Mouse (Mus musculus) T-helper 2 cell (primary cell): Measurements from ENCODE around the gene Tpm3.

Experiments
- in situ Hi-C: fragments of 300-600 bp; cut with MboI, MseI; formaldehyde crosslinking; loops from one replicate; pipeline ENCODE4 v1.15.1; 2025; ENCODE audit warnings: high pct_unique_total_duplicates

Tpm3 gene

DNA sequence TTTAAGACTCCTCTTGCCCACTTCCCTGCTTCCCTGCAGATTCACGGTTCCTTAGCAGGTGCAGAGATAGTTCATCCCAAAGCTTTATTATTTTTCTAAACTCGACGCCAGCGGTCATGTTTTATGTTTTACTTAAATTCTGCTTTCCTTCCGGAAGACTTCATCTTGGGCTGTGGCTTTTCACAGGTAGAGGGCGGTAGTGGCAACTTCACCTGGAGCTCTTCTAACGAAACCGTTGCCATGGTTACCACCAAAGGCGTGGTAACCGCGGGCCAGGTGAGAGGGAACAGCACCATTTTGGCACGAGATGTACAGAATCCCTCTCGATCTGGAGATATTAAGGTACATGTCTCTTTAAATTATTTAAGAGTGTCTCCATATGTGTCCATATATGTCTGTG is 64.2 kb downstream of the Tpm3 start:
- in situ Hi-C loops, result no loop called here

DNA sequence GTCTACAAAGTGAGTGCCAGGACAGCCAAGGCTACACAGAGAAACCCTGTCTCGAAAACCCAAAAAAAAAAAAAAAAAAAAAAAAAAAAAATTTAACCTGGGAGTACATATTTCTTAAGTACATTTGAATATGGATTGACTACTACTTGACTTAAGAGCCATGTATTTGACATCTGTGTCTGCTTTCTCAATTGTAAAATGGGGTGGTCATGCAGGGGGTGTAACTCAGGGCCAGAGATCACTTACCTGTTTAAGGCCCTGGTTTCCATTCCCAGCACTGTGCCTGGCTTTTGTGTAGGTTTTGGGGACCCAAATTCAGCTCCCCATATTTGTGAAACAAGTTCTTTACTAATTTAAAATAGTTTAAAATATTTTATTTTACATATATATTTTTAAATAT is 65.2 kb downstream of the Tpm3 start:
- in situ Hi-C loops, result no loop called here

DNA sequence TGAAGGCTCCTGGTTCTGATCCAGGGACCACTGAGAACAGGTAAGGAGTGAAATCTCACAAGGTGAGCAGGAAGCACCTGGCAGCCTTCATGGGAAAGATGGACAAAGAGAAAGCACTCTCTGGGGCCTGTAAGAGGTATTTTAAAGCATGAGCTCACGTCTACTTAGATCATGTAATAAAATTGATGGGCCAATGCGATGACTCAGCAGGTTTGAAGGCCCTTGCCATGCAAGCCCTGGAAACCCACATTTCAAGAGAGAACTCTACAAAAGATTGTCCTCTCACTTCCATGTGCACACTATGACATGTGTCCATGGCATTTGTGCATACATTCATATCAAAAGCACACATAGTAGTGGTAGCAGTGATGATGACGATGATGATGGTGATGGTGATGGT is 67.5 kb downstream of the Tpm3 start:
- in situ Hi-C loops, result no loop called here

DNA sequence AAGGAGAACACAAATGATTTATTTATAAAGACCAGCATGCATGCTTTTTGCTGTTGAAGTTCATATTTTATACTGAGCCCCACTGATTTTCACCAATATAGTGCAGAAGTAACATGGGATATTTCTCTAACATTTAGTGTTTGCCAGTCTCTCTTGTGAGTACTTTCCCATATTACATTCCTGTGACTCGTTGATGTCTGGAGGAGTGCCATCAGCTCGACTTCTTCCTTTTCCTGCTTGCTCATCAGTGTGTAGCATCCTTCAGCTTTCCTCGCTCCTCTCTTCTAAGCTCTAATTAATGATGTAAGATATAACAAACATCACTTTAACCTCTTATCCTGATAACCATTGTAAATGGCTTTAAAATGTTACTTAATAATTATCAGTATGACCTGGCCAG is 73.0 kb downstream of the Tpm3 start:
- in situ Hi-C loops, result loop anchor here (5.0 kb wide), 1 partner anchor 42 kb away; no protein-coding TSS in a partner anchor

DNA sequence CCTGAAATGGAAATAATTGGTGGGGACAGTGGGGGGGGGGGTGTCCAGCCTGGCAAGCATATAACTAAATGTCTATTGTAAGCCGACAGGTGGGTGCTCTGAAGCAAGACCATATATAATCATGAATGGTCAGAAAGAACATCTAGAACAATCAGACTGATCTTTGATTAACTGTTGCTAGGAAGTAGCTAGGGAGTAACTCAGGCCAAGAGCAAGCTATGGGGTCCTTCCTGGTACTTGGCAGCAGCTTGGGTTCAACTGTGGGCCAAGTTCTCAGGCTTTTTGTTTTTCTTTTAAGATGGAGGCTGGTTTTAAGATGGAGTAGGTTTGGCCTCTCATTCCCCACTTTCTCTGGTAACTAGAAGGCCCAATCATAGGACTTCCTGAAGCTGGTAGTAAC is 74.2 kb downstream of the Tpm3 start:
- in situ Hi-C loops, result loop anchor here (5.0 kb wide), 1 partner anchor 41 kb away; no protein-coding TSS in a partner anchor
